Mouse (Mus musculus): Measurements from ENCODE around the gene Tpsg1.

Gene Tpsg1

GRCm38 (mm10) chr17:25368973-25369372 is at the start of gene Tpsg1:
Gene Tpsg1 (plus strand): TSS chr17:25369273.
- DNase-seq (ENCODE audit: low read depth, low spot score), result no peak

- DNase-seq (ENCODE audit: low read depth, low spot score), result no peak
These were observed 48.3 kb upstream of the Tpsg1 start for GRCm38 (mm10) chr17:25320819-25321218.

GRCm38 (mm10) chr17:25322930-25323329 is 46.1 kb upstream of the Tpsg1 start:
- DNase-seq (ENCODE audit: low read depth, low spot score), result no peak

- DNase-seq (ENCODE audit: low read depth, low spot score), result no peak
These were observed 36.8 kb upstream of the Tpsg1 start for GRCm38 (mm10) chr17:25332321-25332720.

- DNase-seq (ENCODE audit: low read depth, low spot score), result peak; percentile 83
These were observed 35.1 kb upstream of the Tpsg1 start for GRCm38 (mm10) chr17:25333943-25334342.

GRCm38 (mm10) chr17:25338218-25338617 is 30.9 kb upstream of the Tpsg1 start:
- no peak for DNase-seq (ENCODE audit: low read depth, low spot score)

- DNase-seq (ENCODE audit: low read depth, low spot score), result no peak
These were observed 29.1 kb upstream of the Tpsg1 start for GRCm38 (mm10) chr17:25340003-25340402.

- no peak for DNase-seq (ENCODE audit: low read depth, low spot score)
These were observed 27.6 kb upstream of the Tpsg1 start for GRCm38 (mm10) chr17:25341490-25341889.

GRCm38 (mm10) chr17:25345462-25345861 is 23.6 kb upstream of the Tpsg1 start, which contains the start of gene Tpsab1:
Gene Tpsab1 (minus strand): TSS chr17:25345562.
- DNase-seq (ENCODE audit: low read depth, low spot score), result no peak

GRCm38 (mm10) chr17:25361291-25361690 is 7.8 kb upstream of the Tpsg1 start:
- no peak for DNase-seq (ENCODE audit: low read depth, low spot score)

GRCm38 (mm10) chr17:25363726-25364125 is 5.3 kb upstream of the Tpsg1 start:
- DNase-seq (ENCODE audit: low read depth, low spot score), result peak; percentile 57

- DNase-seq (ENCODE audit: low read depth, low spot score), result no peak
These were observed 3.1 kb upstream of the Tpsg1 start, which contains the start of gene Tpsb2 for GRCm38 (mm10) chr17:25366005-25366404. Gene Tpsb2 (plus strand): TSS chr17:25366305.

- no peak for DNase-seq (ENCODE audit: low read depth, low spot score)
These were observed 3.4 kb downstream of the Tpsg1 start for GRCm38 (mm10) chr17:25372491-25372890.

- DNase-seq (ENCODE audit: low read depth, low spot score), result peak; percentile 34
These were observed 4.9 kb downstream of the Tpsg1 start for GRCm38 (mm10) chr17:25374011-25374410.

GRCm38 (mm10) chr17:25394526-25394925 is 25.5 kb downstream of the Tpsg1 start:
- DNase-seq (ENCODE audit: low read depth, low spot score), result no peak

GRCm38 (mm10) chr17:25397804-25398519 is 28.9 kb downstream of the Tpsg1 start:
- peak; percentile 71 for DNase-seq (ENCODE audit: low read depth, low spot score)

- DNase-seq (ENCODE audit: low read depth, low spot score), result no peak
These were observed 29.4 kb downstream of the Tpsg1 start for GRCm38 (mm10) chr17:25398520-25398838.

- peak; percentile 16 for DNase-seq (ENCODE audit: low read depth, low spot score)
These were observed 31.4 kb downstream of the Tpsg1 start for GRCm38 (mm10) chr17:25400443-25400842.

GRCm38 (mm10) chr17:25401491-25401890 is 32.4 kb downstream of the Tpsg1 start:
- no peak for DNase-seq (ENCODE audit: low read depth, low spot score)

- DNase-seq (ENCODE audit: low read depth, low spot score), result no peak
These were observed 33.2 kb downstream of the Tpsg1 start for GRCm38 (mm10) chr17:25402224-25402623.

- peak; percentile 8 for DNase-seq (ENCODE audit: low read depth, low spot score)
These were observed 35.1 kb downstream of the Tpsg1 start for GRCm38 (mm10) chr17:25404190-25404589.

- no peak for DNase-seq (ENCODE audit: low read depth, low spot score)
These were observed 36.3 kb downstream of the Tpsg1 start for GRCm38 (mm10) chr17:25405224-25405895.

- no peak for DNase-seq (ENCODE audit: low read depth, low spot score)
These were observed 37.0 kb downstream of the Tpsg1 start for GRCm38 (mm10) chr17:25406011-25406441.
